8 mouse cellular contexts compared by ENCODE assay signal in the genomic region with DNA sequence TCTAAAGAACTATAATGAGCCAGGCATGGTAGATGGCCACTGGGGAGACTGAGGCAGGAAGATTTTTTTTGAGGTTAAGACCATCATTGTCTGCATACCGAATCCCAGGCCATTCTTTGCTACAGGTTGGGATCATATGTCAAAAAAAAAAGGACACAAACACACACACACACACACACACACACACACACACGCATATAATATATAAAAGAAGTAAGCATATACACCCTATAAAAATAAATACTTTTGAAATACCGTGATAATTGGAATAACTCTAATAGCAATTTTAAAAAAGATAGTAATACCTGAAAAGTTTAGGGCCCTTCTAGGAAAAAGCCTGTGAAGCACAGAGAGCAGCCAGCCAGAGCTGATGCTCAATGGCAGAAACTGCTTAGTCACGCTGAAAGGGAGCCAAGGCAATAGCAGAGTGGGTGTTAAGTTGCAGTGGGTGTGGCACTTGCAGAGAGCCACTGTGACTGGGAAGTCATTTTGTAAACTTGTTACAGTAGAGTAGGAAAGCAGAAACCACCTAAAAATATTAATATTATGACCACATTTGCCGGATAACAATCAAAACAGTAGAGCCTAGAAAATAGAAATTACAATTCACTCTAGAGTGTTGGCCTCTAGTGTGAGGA.
DNase-seq lines count a peak whose midpoint lies in the region; ATAC-seq and TF ChIP-seq lines count a peak whose summit lies in the region.

No protein-coding gene starts in this region.

- H3K9me3 ChIP-seq in midbrain, embryonic 10.5 days (replicated peaks) = no peaks in the 10 kb centered on the region

- H3K27me3 ChIP-seq in heart, adult 2 months (ENCODE audit: control insufficient read depth, insufficient read depth, low read length) = no peaks in the 10 kb centered on the region
- no peaks in the 10 kb centered on the region for H3K27me3 ChIP-seq in midbrain, embryonic 10.5 days (ENCODE audit: low read depth, poor library complexity, severe bottlenecking)

- H3K79me2 ChIP-seq in heart, adult 2 months (replicated peaks; ENCODE audit: control insufficient read depth, insufficient read depth, low read length) = no peaks in the 10 kb centered on the region

- H3K27ac ChIP-seq in bone marrow, adult 2 months (ENCODE audit: control insufficient read depth, insufficient read depth, low read depth, low read length, poor library complexity) = no peak overlapping the region
- H3K27ac ChIP-seq in heart, adult 2 months = no peak overlapping the region
- H3K27ac ChIP-seq in midbrain, embryonic 10.5 days (replicated peaks) = no peak overlapping the region

- peak; percentile 59 for DNase-seq in spleen, adult 12 weeks (ENCODE audit: low spot score)
- DNase-seq in spleen, adult 18-20 months = no peak
- peak; percentile 56 to 74 for DNase-seq in heart, adult 2 months
- DNase-seq in large intestine, adult 2 months (ENCODE audit: low read depth, low spot score) = peak; percentile 64
- DNase-seq in retina, postnatal 1 day = no peak
- no peak for DNase-seq in midbrain, embryonic 10.5 days (ENCODE audit: low spot score)

- no peak overlapping the region for H3K9ac ChIP-seq in heart, adult 2 months (ENCODE audit: low read depth, low read length)

- H3K4me1 ChIP-seq in bone marrow, adult 2 months (ENCODE audit: control insufficient read depth, insufficient read depth, low read length) = no peaks in the 10 kb centered on the region; the same call in 1 of the 2 replicates
- no peaks in the 10 kb centered on the region; the same call in 1 of the 2 replicates for H3K4me1 ChIP-seq in heart, adult 2 months (ENCODE audit: control insufficient read depth, insufficient read depth, low read length)
- H3K4me1 ChIP-seq in midbrain, embryonic 10.5 days = peaks cover 3% of the 10 kb centered on the region; the same call in 1 of the 2 replicates

- peak overlapping the region; percentile 11 for H3K4me3 ChIP-seq in bone marrow, adult 2 months (replicated peaks; ENCODE audit: control insufficient read depth, low read depth, low read length)
- H3K4me3 ChIP-seq in heart, adult 2 months = no peak overlapping the region
- H3K4me3 ChIP-seq in midbrain, embryonic 10.5 days = no peak overlapping the region

- no peak for TF ChIP-seq EP300 in heart, adult 2 months (IDR thresholded peaks at IDR 0.05; ENCODE audit: insufficient read depth, low read depth, low read length)

- WGBS in bone marrow, adult 2 months = 48% methylated on average over 5 of the region's 5 CpGs
- 68% methylated on average over 5 of the region's 5 CpGs for WGBS in heart, adult 2 months
- WGBS in large intestine, adult 2 months = 65% methylated on average over 5 of the region's 5 CpGs
- WGBS in midbrain, embryonic 10.5 days = 77% methylated on average over 5 of the region's 5 CpGs

- intact Hi-C loops in heart, adult 2 months (cut with DNase I) = no loop called here

- no peak for TF ChIP-seq CTCF in bone marrow, adult 2 months (IDR thresholded peaks at IDR 0.05; ENCODE audit: control insufficient read depth, insufficient read depth, low read length)
- no peak for TF ChIP-seq CTCF in heart, adult 2 months (IDR thresholded peaks at IDR 0.05)

- no peaks in the 10 kb centered on the region for H3K36me3 ChIP-seq in heart, adult 2 months (ENCODE audit: control insufficient read depth, insufficient read depth, low read length)
- H3K36me3 ChIP-seq in midbrain, embryonic 10.5 days = no peaks in the 10 kb centered on the region

- TF ChIP-seq POLR2A in bone marrow, adult 2 months (IDR thresholded peaks at IDR 0.05; ENCODE audit: borderline replicate concordance, control insufficient read depth, low read depth, low read length) = no peak
- TF ChIP-seq POLR2A in heart, adult 2 months (IDR thresholded peaks at IDR 0.05; ENCODE audit: insufficient read depth, low read depth, low read length) = no peak

- ATAC-seq in megakaryocyte progenitor cell, adult 5-6 weeks (replicated peaks; ENCODE audit: poor library complexity) = peak; percentile 99

Comparison
In these comparisons a context has a peak if more than half of its experiments do, and no peak if none do; other contexts are left out.
1. DNase-seq: peak in spleen, adult 12 weeks (single experiment), heart, adult 2 months (2 of 2) and large intestine, adult 2 months (single experiment); none in spleen, adult 18-20 months (0 of 2), retina, postnatal 1 day (single experiment) and midbrain, embryonic 10.5 days (single experiment).